Mouse (Mus musculus) heart, adult 2 months (tissue): Measurements from ENCODE around the gene Slc35b2.

Source experiments
- CTCF ChIP-seq: fragments of 200-600 bp; IDR thresholded peaks from 2 replicates; pipeline ENCODE4 v1.8.1; 2022; ENCODE audit warnings: antibody characterized with exemption, mild to moderate bottlenecking, moderate library complexity
- EP300 ChIP-seq: fragments of 200-500 bp; IDR thresholded peaks from 2 replicates; pipeline ENCODE4 v1.6.1; 2011; ENCODE audit warnings: low read depth, low read length, control low read depth; ENCODE audit not compliant: insufficient read depth
- POLR2A ChIP-seq: fragments of 200-500 bp; IDR thresholded peaks from 2 replicates; pipeline ENCODE4 v1.6.1; 2011; ENCODE audit warnings: mild to moderate bottlenecking, low read depth, low read length, control low read depth; ENCODE audit not compliant: insufficient read depth

- TF ChIP-seq POLR2A = no peak
- TF ChIP-seq EP300 = no peak
- TF ChIP-seq CTCF = no peak
Observed at GRCm38 (mm10) chr17:45589236-45589635, 25.6 kb downstream of the Slc35b2 start.
